In the genomic region with DNA sequence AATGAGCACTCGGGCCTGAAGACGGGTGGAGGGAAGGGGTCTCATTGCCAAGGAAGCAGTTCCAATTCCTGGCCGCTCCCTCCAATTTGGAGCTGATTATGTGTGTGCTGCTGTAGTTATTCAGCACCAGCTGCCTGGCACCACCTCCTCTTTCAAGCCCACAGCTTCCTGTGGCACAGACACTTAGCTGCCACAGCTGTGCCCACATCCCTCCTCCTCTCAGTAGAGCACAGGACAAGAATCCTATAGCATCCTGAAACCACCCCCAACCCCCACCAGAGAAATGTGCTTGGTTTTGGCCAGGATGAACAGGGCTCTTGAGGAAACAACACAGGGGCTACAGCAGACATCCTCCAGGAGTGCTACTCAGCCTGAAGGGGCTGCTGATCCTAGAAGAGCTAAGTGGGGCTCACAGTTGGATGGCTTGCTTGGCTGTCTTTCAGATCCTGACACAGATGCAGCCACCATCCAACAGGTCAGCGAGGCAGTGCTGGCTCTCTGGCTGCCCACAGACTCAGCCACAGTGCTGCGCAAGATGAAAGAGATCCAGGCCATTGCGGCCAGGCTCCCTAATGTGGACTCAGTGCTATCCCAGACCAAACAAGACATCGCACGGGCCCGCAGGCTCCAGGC, we compare ENCODE assay signal across 10 mouse cellular contexts. TPM values are rescaled to one million over a fixed set of nuclear protein-coding genes. Genes with fewer than 3 reads are reported as not detected.
DNase-seq lines count a peak whose midpoint lies in the region; ATAC-seq and TF ChIP-seq lines count a peak whose summit lies in the region.
"Had no signal": no experiment of that assay in that cellular context is flagged by ENCODE, and none has a peak within 500 bp of the region (broad histone marks: within the 10 kb centered on the region; RNA-seq: fewer than 3 reads in every experiment).

No protein-coding gene starts in this region.

- no peak overlapping the region for H3K27ac ChIP-seq in heart, adult 2 months
- H3K27ac ChIP-seq in left cerebral cortex, adult 2 months: peak overlapping the region; percentile 59
- H3K27ac ChIP-seq: lung, embryonic 15.5 days had no signal

- H3K36me3 ChIP-seq in heart, adult 2 months (ENCODE audit: control insufficient read depth, insufficient read depth, low read length): no peaks in the 10 kb centered on the region
- H3K36me3 ChIP-seq: lung, embryonic 15.5 days had no signal

- peaks cover 3% of the 10 kb centered on the region; the same call in 1 of the 2 replicates for H3K4me1 ChIP-seq in heart, adult 2 months (ENCODE audit: control insufficient read depth, insufficient read depth, low read length)
- H3K4me1 ChIP-seq: lung, embryonic 15.5 days had no signal

- peak; percentile 90 for ATAC-seq in common myeloid progenitor, adult 5-6 weeks (replicated peaks; ENCODE audit: low read depth, poor library complexity, severe bottlenecking)

- DNase-seq in heart, adult 11 months: peak; percentile 88
- DNase-seq in heart, adult 2 months: no peak
- DNase-seq in left cerebral cortex, adult 2 months (ENCODE audit: extremely low spot score in 1 of 2, low spot score in 2 of 2): peak; percentile 65 to 71
- peak; percentile 81 to 89 for DNase-seq in right cerebral cortex, postnatal 10 days (ENCODE audit: low spot score in 2 of 2)
- no peak for DNase-seq in retina, postnatal 1 day
- no peak for DNase-seq in cerebellum, postnatal 36 days
- no peak for DNase-seq in gastrocnemius, postnatal 4 days (ENCODE audit: low spot score in 2 of 2)
- DNase-seq: heart, postnatal 4 days had no signal

- no peaks in the 10 kb centered on the region for H3K79me2 ChIP-seq in heart, adult 2 months (replicated peaks; ENCODE audit: control insufficient read depth, insufficient read depth, low read length)

- no peak for TF ChIP-seq EP300 in heart, adult 2 months (IDR thresholded peaks at IDR 0.05; ENCODE audit: insufficient read depth, low read depth, low read length)

- 74% methylated on average over 9 of the region's 9 CpGs for WGBS in heart, adult 2 months

- H3K27me3 ChIP-seq in heart, adult 2 months (ENCODE audit: control insufficient read depth, insufficient read depth, low read length): no peaks in the 10 kb centered on the region
- H3K27me3 ChIP-seq: lung, embryonic 15.5 days had no signal

- no peak for TF ChIP-seq CTCF in heart, adult 2 months (IDR thresholded peaks at IDR 0.05)
- no peak for TF ChIP-seq CTCF in left cerebral cortex, adult 2 months (IDR thresholded peaks at IDR 0.05)

- no peak overlapping the region for H3K9ac ChIP-seq in heart, adult 2 months (ENCODE audit: low read depth, low read length)
- H3K9ac ChIP-seq: lung, embryonic 15.5 days had no signal

- intact Hi-C loops in heart, adult 2 months (cut with DNase I): no loop called here
- intact Hi-C loops in left cerebral cortex, adult 2 months (cut with DNase I): no loop called here

- no peak for TF ChIP-seq POLR2A in heart, adult 2 months (IDR thresholded peaks at IDR 0.05; ENCODE audit: insufficient read depth, low read depth, low read length)

- no peak overlapping the region for H3K4me3 ChIP-seq in heart, adult 2 months
- no peak overlapping the region for H3K4me3 ChIP-seq in left cerebral cortex, adult 2 months
- H3K4me3 ChIP-seq: lung, embryonic 15.5 days had no signal

RNA-seq across cellular contexts. Expression of gene Camk1g, which starts 31.6 kb away (rescaled TPM):
- total RNA-seq in heart, adult 2 months (2021): under 1 TPM in 1 of 2 experiments, not detected in 1; 0.16 TPM
- polyA plus RNA-seq in heart, adult 2 months (2012; rRNA removed): 2.8 and 2.9 TPM in 2 replicates
- 0.09 TPM in 1 of 2 replicates, not detected in the other for total RNA-seq in common myeloid progenitor, adult 5-6 weeks (2017)
- 10 to 100 TPM; 41.7 to 47.6 TPM for total RNA-seq in left cerebral cortex, adult 2 months (2021)
- 1 to 10 TPM; 1.0 to 1.2 TPM for total RNA-seq in gastrocnemius, postnatal 4 days (2021)

Comparison
In these comparisons a context has a peak if more than half of its experiments do, and no peak if none do; other contexts are left out.
1. DNase-seq: peak in heart, adult 11 months (single experiment), left cerebral cortex, adult 2 months (2 of 2) and right cerebral cortex, postnatal 10 days (2 of 2); none in heart, adult 2 months (0 of 2), retina, postnatal 1 day (single experiment), cerebellum, postnatal 36 days (0 of 2) and gastrocnemius, postnatal 4 days (0 of 2).
2. RNA of gene Camk1g, which starts 31.6 kb away (total RNA-seq): 41.7 to 47.6 TPM in left cerebral cortex, adult 2 months; 1.0 to 1.2 TPM in gastrocnemius, postnatal 4 days, 0.16 TPM in heart, adult 2 months and 0.09 TPM in common myeloid progenitor, adult 5-6 weeks; every median in the first group is over 10 times any median in the second.